Mouse (Mus musculus) left cerebral cortex, adult 9 months (tissue): Measurements from ENCODE around the gene Tm7sf2.
"Not testable (repeated sequence)": the region's sequence is repeated elsewhere in the genome, so short reads cannot be mapped to it uniquely, and the experiment has no call there.

Experiments used
- DNase-seq, 2 experiments: peaks; one replicate each; pipeline ENCODE4 v3.0.0; 2022; ENCODE audit warnings: low spot score in 2 of 2

The Tm7sf2 gene

GRCm38 (mm10) chr19:6044102-6044501, 24.1 kb downstream of the Tm7sf2 start:
- not testable (repeated sequence) for DNase-seq

- no peak for DNase-seq
Observed at GRCm38 (mm10) chr19:6042293-6042692, 25.9 kb downstream of the Tm7sf2 start.

- no peak for DNase-seq
Observed at GRCm38 (mm10) chr19:6040002-6040401, 28.2 kb downstream of the Tm7sf2 start.

GRCm38 (mm10) chr19:6038326-6038725, 29.8 kb downstream of the Tm7sf2 start:
- no peak for DNase-seq

GRCm38 (mm10) chr19:6037695-6038094, 30.5 kb downstream of the Tm7sf2 start:
- no peak for DNase-seq

GRCm38 (mm10) chr19:6035966-6036585, 32.1 kb downstream of the Tm7sf2 start:
- no peak for DNase-seq

GRCm38 (mm10) chr19:6030520-6031280, 37.5 kb downstream of the Tm7sf2 start:
- no peak for DNase-seq

GRCm38 (mm10) chr19:6029426-6029825, 38.7 kb downstream of the Tm7sf2 start:
- DNase-seq: no peak

- no peak for DNase-seq
Observed at GRCm38 (mm10) chr19:6028991-6029390, 39.2 kb downstream of the Tm7sf2 start.

GRCm38 (mm10) chr19:6023930-6024329, 44.2 kb downstream of the Tm7sf2 start:
- no peak for DNase-seq

GRCm38 (mm10) chr19:6023059-6023458, 45.1 kb downstream of the Tm7sf2 start:
- DNase-seq: no peak

GRCm38 (mm10) chr19:6020276-6020675, 47.9 kb downstream of the Tm7sf2 start:
- no peak for DNase-seq

GRCm38 (mm10) chr19:6018142-6019089, 49.8 kb downstream of the Tm7sf2 start:
- peak; percentile 47 to 90 for DNase-seq

GRCm38 (mm10) chr19:6016532-6016931, 51.6 kb downstream of the Tm7sf2 start:
- DNase-seq: no peak

- DNase-seq: peak; percentile 30 to 67
Observed at GRCm38 (mm10) chr19:6015511-6016315, 52.5 kb downstream of the Tm7sf2 start, which contains the start of gene Capn1. TSS of gene Capn1 (minus strand) at chr19:6015897.

- DNase-seq: no peak
Observed at GRCm38 (mm10) chr19:6014991-6015510, 53.1 kb downstream of the Tm7sf2 start.

- no peak for DNase-seq
Observed at GRCm38 (mm10) chr19:6013691-6014090, 54.5 kb downstream of the Tm7sf2 start.
